Mouse (Mus musculus): ENCODE results near the gene Anxa4. TPM values are rescaled to one million over a fixed set of nuclear protein-coding genes. Genes with fewer than 3 reads are reported as not detected.

Gene Anxa4
- polyA plus RNA-seq, 1 experiment from 2014 or later: 79.7 TPM

GRCm38 (mm10) chr6:86790351-86790943 lies 2.9 kb downstream of the Anxa4 start:
- no peak for ATAC-seq (ENCODE audit: insufficient number of reproducible peaks, insufficient read depth, low FRiP score, low read depth)
- H3K4me1 ChIP-seq (ENCODE audit: control insufficient read depth, insufficient read depth, low read length): no peaks in the 10 kb centered on the region
- H3K27me3 ChIP-seq (ENCODE audit: control insufficient read depth, insufficient read depth, low read length): 0 out of 2 replicates have a peak, but pooled peaks cover 4% of the 10 kb centered on the region
- no peaks in the 10 kb centered on the region for H3K9me3 ChIP-seq (ENCODE audit: control insufficient read depth, low read depth, low read length)
- 82% methylated on average over 10 of the region's 10 CpGs for WGBS
- no peak overlapping the region for H3K27ac ChIP-seq (ENCODE audit: low read length)
- H3K9ac ChIP-seq (replicated peaks; ENCODE audit: low read depth, low read length): no peak overlapping the region
- H3K36me3 ChIP-seq (ENCODE audit: control insufficient read depth, insufficient read depth, low read length): no peaks in the 10 kb centered on the region
- no peak overlapping the region for H3K4me2 ChIP-seq (replicated peaks; ENCODE audit: low read depth, low read length)
- no peak overlapping the region for H3K4me3 ChIP-seq (ENCODE audit: low read depth, low read length)

- H3K36me3 ChIP-seq (ENCODE audit: control insufficient read depth, insufficient read depth, low read length): no peaks in the 10 kb centered on the region
- no peak overlapping the region for H3K9ac ChIP-seq (replicated peaks; ENCODE audit: low read depth, low read length)
- no peaks in the 10 kb centered on the region for H3K9me3 ChIP-seq (ENCODE audit: control insufficient read depth, low read depth, low read length)
- no peaks in the 10 kb centered on the region for H3K4me1 ChIP-seq (ENCODE audit: control insufficient read depth, insufficient read depth, low read length)
- no peak overlapping the region for H3K4me2 ChIP-seq (replicated peaks; ENCODE audit: low read depth, low read length)
- H3K4me3 ChIP-seq (ENCODE audit: low read depth, low read length): no peak overlapping the region
- H3K27ac ChIP-seq (ENCODE audit: low read length): no peak overlapping the region
- 0 out of 2 replicates have a peak, but pooled peaks cover 4% of the 10 kb centered on the region for H3K27me3 ChIP-seq (ENCODE audit: control insufficient read depth, insufficient read depth, low read length)
- no peak for ATAC-seq (ENCODE audit: insufficient number of reproducible peaks, insufficient read depth, low FRiP score, low read depth)
- WGBS: 96% methylated on average over 4 of the region's 4 CpGs
Measured at GRCm38 (mm10) chr6:86788242-86788641, 5.1 kb downstream of the Anxa4 start.

GRCm38 (mm10) chr6:86786545-86786944 lies 6.8 kb downstream of the Anxa4 start:
- ATAC-seq (ENCODE audit: insufficient number of reproducible peaks, insufficient read depth, low FRiP score, low read depth): no peak
- Histone ChIP-seq H3K4me3 (ENCODE audit: low read depth, low read length) (no peak overlapping the region), H3K36me3 (ENCODE audit: control insufficient read depth, insufficient read depth, low read length) (no peaks in the 10 kb centered on the region), H3K4me2 (replicated peaks; ENCODE audit: low read depth, low read length) (no peak overlapping the region), H3K9ac (replicated peaks; ENCODE audit: low read depth, low read length) (no peak overlapping the region), H3K4me1 (ENCODE audit: control insufficient read depth, insufficient read depth, low read length) (no peaks in the 10 kb centered on the region), H3K27me3 (ENCODE audit: control insufficient read depth, insufficient read depth, low read length) (no peaks in the 10 kb centered on the region), H3K27ac (ENCODE audit: low read length) (no peak overlapping the region), H3K9me3 (ENCODE audit: control insufficient read depth, low read depth, low read length) (no peaks in the 10 kb centered on the region)
- 95% methylated on average over 3 of the region's 3 CpGs for WGBS

GRCm38 (mm10) chr6:86784739-86785138 lies 8.6 kb downstream of the Anxa4 start:
- no peak overlapping the region for H3K27ac ChIP-seq (ENCODE audit: low read length)

GRCm38 (mm10) chr6:86782342-86782741 lies 11.0 kb downstream of the Anxa4 start:
- Histone ChIP-seq H3K4me3 (ENCODE audit: low read depth, low read length) (no peak overlapping the region), H3K36me3 (ENCODE audit: control insufficient read depth, insufficient read depth, low read length) (no peaks in the 10 kb centered on the region), H3K27ac (ENCODE audit: low read length) (no peak overlapping the region), H3K4me2 (replicated peaks; ENCODE audit: low read depth, low read length) (no peak overlapping the region), H3K27me3 (ENCODE audit: control insufficient read depth, insufficient read depth, low read length) (no peaks in the 10 kb centered on the region), H3K9ac (replicated peaks; ENCODE audit: low read depth, low read length) (no peak overlapping the region), H3K4me1 (ENCODE audit: control insufficient read depth, insufficient read depth, low read length) (no peaks in the 10 kb centered on the region), H3K9me3 (ENCODE audit: control insufficient read depth, low read depth, low read length) (no peaks in the 10 kb centered on the region)
- 72% methylated on average over 2 of the region's 3 CpGs for WGBS
- no peak for ATAC-seq (ENCODE audit: insufficient number of reproducible peaks, insufficient read depth, low FRiP score, low read depth)

More at GRCm38 (mm10) chr6:86784739-86785138, 8.6 kb downstream of the Anxa4 start:
- Histone ChIP-seq H3K4me2 (replicated peaks; ENCODE audit: low read depth, low read length) (no peak overlapping the region), H3K27me3 (ENCODE audit: control insufficient read depth, insufficient read depth, low read length) (no peaks in the 10 kb centered on the region), H3K4me3 (ENCODE audit: low read depth, low read length) (no peak overlapping the region), H3K9me3 (ENCODE audit: control insufficient read depth, low read depth, low read length) (no peaks in the 10 kb centered on the region), H3K4me1 (ENCODE audit: control insufficient read depth, insufficient read depth, low read length) (no peaks in the 10 kb centered on the region), H3K9ac (replicated peaks; ENCODE audit: low read depth, low read length) (no peak overlapping the region), H3K36me3 (ENCODE audit: control insufficient read depth, insufficient read depth, low read length) (no peaks in the 10 kb centered on the region)
- 76% methylated on average over 3 of the region's 3 CpGs for WGBS
- ATAC-seq (ENCODE audit: insufficient number of reproducible peaks, insufficient read depth, low FRiP score, low read depth): no peak

- H3K4me1 ChIP-seq (ENCODE audit: control insufficient read depth, insufficient read depth, low read length): no peaks in the 10 kb centered on the region
- H3K27ac ChIP-seq (ENCODE audit: low read length): no peak overlapping the region
- no peak overlapping the region for H3K4me2 ChIP-seq (replicated peaks; ENCODE audit: low read depth, low read length)
- no peaks in the 10 kb centered on the region for H3K9me3 ChIP-seq (ENCODE audit: control insufficient read depth, low read depth, low read length)
- WGBS: 39% methylated on average over 2 of the region's 2 CpGs
- no peaks in the 10 kb centered on the region for H3K27me3 ChIP-seq (ENCODE audit: control insufficient read depth, insufficient read depth, low read length)
- no peak overlapping the region for H3K4me3 ChIP-seq (ENCODE audit: low read depth, low read length)
- H3K36me3 ChIP-seq (ENCODE audit: control insufficient read depth, insufficient read depth, low read length): no peaks in the 10 kb centered on the region
- H3K9ac ChIP-seq (replicated peaks; ENCODE audit: low read depth, low read length): no peak overlapping the region
- ATAC-seq (ENCODE audit: insufficient number of reproducible peaks, insufficient read depth, low FRiP score, low read depth): no peak
Measured at GRCm38 (mm10) chr6:86781361-86781957, 11.9 kb downstream of the Anxa4 start.

- H3K36me3 ChIP-seq (ENCODE audit: control insufficient read depth, insufficient read depth, low read length): no peaks in the 10 kb centered on the region
- H3K4me2 ChIP-seq (replicated peaks; ENCODE audit: low read depth, low read length): no peak overlapping the region
- no peaks in the 10 kb centered on the region for H3K4me1 ChIP-seq (ENCODE audit: control insufficient read depth, insufficient read depth, low read length)
- WGBS: 88% methylated on average over 10 of the region's 10 CpGs
- ATAC-seq (ENCODE audit: insufficient number of reproducible peaks, insufficient read depth, low FRiP score, low read depth): no peak
- no peak overlapping the region for H3K27ac ChIP-seq (ENCODE audit: low read length)
- H3K27me3 ChIP-seq (ENCODE audit: control insufficient read depth, insufficient read depth, low read length): no peaks in the 10 kb centered on the region
- no peak overlapping the region for H3K9ac ChIP-seq (replicated peaks; ENCODE audit: low read depth, low read length)
- no peak overlapping the region for H3K4me3 ChIP-seq (ENCODE audit: low read depth, low read length)
- H3K9me3 ChIP-seq (ENCODE audit: control insufficient read depth, low read depth, low read length): no peaks in the 10 kb centered on the region
Measured at GRCm38 (mm10) chr6:86778910-86779594, 14.3 kb downstream of the Anxa4 start.

- H3K27ac ChIP-seq (ENCODE audit: low read length): no peak overlapping the region
- no peak overlapping the region for H3K9ac ChIP-seq (replicated peaks; ENCODE audit: low read depth, low read length)
- no peaks in the 10 kb centered on the region for H3K9me3 ChIP-seq (ENCODE audit: control insufficient read depth, low read depth, low read length)
- H3K4me2 ChIP-seq (replicated peaks; ENCODE audit: low read depth, low read length): no peak overlapping the region
- H3K27me3 ChIP-seq (ENCODE audit: control insufficient read depth, insufficient read depth, low read length): no peaks in the 10 kb centered on the region
- ATAC-seq (ENCODE audit: insufficient number of reproducible peaks, insufficient read depth, low FRiP score, low read depth): no peak
- 72% methylated on average over 3 of the region's 3 CpGs for WGBS
- H3K4me3 ChIP-seq (ENCODE audit: low read depth, low read length): no peak overlapping the region
- no peaks in the 10 kb centered on the region for H3K4me1 ChIP-seq (ENCODE audit: control insufficient read depth, insufficient read depth, low read length)
- H3K36me3 ChIP-seq (ENCODE audit: control insufficient read depth, insufficient read depth, low read length): no peaks in the 10 kb centered on the region
Measured at GRCm38 (mm10) chr6:86777181-86777580, 16.2 kb downstream of the Anxa4 start.

All from stomach, embryonic 14.5 days (tissue).